Mouse (Mus musculus) stomach, postnatal 0 days (tissue): Measurements from ENCODE around the gene Narfl.
A peak's percentile ranks its signal among the peaks of the same experiment; 100 is the strongest.

ENCODE experiments used
- CTCF ChIP-seq: IDR thresholded peaks from 2 replicates; pipeline ENCODE4 v1.5.1; 2016; ENCODE audit warnings: antibody characterized with exemption, low read depth, mild to moderate bottlenecking, moderate library complexity
- EP300 ChIP-seq: optimal IDR thresholded peaks from 2 replicates; pipeline ENCODE3; 2016; ENCODE audit warnings: antibody characterized with exemption

GRCm38 (mm10) chr17:25785281-25785745 lies 11.7 kb downstream of the Narfl start, which contains the start of gene Haghl:
- TF ChIP-seq CTCF (peak; percentile 29), EP300 (no peak)
